Mouse (Mus musculus): ENCODE data around the gene Marveld3. TPM values are rescaled to one million over a fixed set of nuclear protein-coding genes. Genes with fewer than 3 reads are reported as not detected.

Gene Marveld3
- polyA plus RNA-seq, 1 experiment from 2014 or later: 1.3 TPM

DNA sequence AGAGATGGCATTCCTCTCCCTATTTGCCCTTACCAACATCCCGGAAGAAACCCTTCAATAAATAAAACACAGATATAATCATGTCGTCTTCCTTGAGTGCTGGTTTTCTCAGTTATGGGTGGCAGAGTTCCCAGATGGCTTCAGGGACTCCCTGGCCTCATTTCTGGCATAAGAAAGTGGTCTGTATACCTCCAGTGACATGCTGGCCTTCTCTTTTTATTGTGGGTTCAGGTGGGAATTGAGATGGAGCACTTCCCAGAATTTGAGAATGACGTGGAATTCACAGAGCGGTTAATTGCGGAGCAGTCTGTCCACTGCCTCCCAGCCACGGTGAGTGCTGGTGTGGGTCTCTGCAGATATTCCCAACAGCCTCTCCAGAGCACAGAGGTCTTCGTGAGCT is 36.1 kb upstream of the Marveld3 start:
- WGBS: 73% methylated on average over 7 of the region's 7 CpGs
- no peak for DNase-seq (ENCODE audit: low spot score)
- H3K9me3 ChIP-seq (replicated peaks; ENCODE audit: control insufficient read depth, low read length): no peaks in the 10 kb centered on the region

DNA sequence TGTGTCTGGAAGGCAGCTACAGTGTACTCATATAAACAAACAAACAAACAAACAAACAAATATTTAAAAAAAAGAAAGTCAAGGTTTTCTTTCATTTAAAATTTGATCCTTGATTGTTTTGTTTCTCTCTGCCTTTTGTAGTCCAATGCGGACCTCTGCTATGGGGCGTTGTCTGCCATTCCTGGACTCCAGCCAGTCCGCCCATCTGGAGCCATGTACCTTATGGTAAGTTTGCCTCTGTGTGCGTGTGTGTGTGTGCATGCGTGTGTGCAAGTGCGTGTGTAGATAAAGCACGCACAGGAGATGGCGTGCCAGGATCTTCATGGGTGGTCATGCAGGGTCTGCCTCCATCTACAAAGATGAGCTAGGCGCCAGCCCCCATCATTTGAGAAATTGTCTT is 35.4 kb upstream of the Marveld3 start:
- no peak overlapping the region for H3K27ac ChIP-seq (ENCODE audit: low read depth, low read length)
- H3K9me3 ChIP-seq (replicated peaks; ENCODE audit: control insufficient read depth, low read length): no peaks in the 10 kb centered on the region
- no peaks in the 10 kb centered on the region for H3K4me1 ChIP-seq (ENCODE audit: control insufficient read depth, insufficient read depth, low read length)
- H3K36me3 ChIP-seq (ENCODE audit: control insufficient read depth, insufficient read depth, low read length): no peaks in the 10 kb centered on the region
- DNase-seq (ENCODE audit: low spot score) (peak; percentile 20), ATAC-seq (no peak)
- no peak overlapping the region for H3K4me3 ChIP-seq (ENCODE audit: low read depth, low read length)
- WGBS: 74% methylated on average over 9 of the region's 9 CpGs
- no peaks in the 10 kb centered on the region for H3K27me3 ChIP-seq (replicated peaks; ENCODE audit: control insufficient read depth, insufficient read depth, low read length)
- H3K4me2 ChIP-seq (ENCODE audit: low read length): no peak overlapping the region
- H3K9ac ChIP-seq (ENCODE audit: low read length): no peak overlapping the region

More for the DNA sequence above, 36.1 kb upstream of the Marveld3 start:
- Histone ChIP-seq H3K9ac (ENCODE audit: low read length) (no peak overlapping the region), H3K27ac (ENCODE audit: low read depth, low read length) (no peak overlapping the region), H3K4me3 (ENCODE audit: low read depth, low read length) (no peak overlapping the region), H3K4me2 (ENCODE audit: low read length) (no peak overlapping the region), H3K27me3 (replicated peaks; ENCODE audit: control insufficient read depth, insufficient read depth, low read length) (no peaks in the 10 kb centered on the region), H3K36me3 (ENCODE audit: control insufficient read depth, insufficient read depth, low read length) (no peaks in the 10 kb centered on the region), H3K4me1 (ENCODE audit: control insufficient read depth, insufficient read depth, low read length) (no peaks in the 10 kb centered on the region)
- ATAC-seq: no peak

DNA sequence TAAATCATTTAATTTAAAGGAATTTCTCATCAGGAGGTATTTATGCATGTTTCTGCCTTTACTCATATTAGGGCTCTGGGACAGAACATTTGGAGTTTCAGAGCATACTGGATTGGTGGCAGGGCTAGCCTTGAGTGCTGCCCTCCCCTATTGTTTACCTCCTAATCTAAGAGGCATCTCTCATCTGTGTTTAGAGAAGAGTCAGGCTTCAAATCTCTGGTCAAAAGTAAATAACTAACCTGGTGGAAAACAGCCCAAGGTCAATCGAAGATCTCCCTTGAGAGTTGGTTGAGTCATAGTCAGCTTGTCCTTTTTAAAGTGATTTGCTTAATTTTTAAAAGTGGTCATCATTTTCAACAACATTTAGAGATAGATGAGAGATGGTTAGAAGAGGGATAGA is 30.9 kb upstream of the Marveld3 start:
- Histone ChIP-seq H3K4me1 (ENCODE audit: control insufficient read depth, insufficient read depth, low read length) (no peaks in the 10 kb centered on the region), H3K4me2 (ENCODE audit: low read length) (no peak overlapping the region), H3K27ac (ENCODE audit: low read depth, low read length) (no peak overlapping the region), H3K9ac (ENCODE audit: low read length) (no peak overlapping the region), H3K4me3 (ENCODE audit: low read depth, low read length) (no peak overlapping the region), H3K27me3 (replicated peaks; ENCODE audit: control insufficient read depth, insufficient read depth, low read length) (no peaks in the 10 kb centered on the region), H3K36me3 (ENCODE audit: control insufficient read depth, insufficient read depth, low read length) (no peaks in the 10 kb centered on the region), H3K9me3 (replicated peaks; ENCODE audit: control insufficient read depth, low read length) (no peaks in the 10 kb centered on the region)
- 84% methylated on average over 1 of the region's 1 CpGs for WGBS
- DNase-seq (ENCODE audit: low spot score) (no peak), ATAC-seq (no peak)

DNA sequence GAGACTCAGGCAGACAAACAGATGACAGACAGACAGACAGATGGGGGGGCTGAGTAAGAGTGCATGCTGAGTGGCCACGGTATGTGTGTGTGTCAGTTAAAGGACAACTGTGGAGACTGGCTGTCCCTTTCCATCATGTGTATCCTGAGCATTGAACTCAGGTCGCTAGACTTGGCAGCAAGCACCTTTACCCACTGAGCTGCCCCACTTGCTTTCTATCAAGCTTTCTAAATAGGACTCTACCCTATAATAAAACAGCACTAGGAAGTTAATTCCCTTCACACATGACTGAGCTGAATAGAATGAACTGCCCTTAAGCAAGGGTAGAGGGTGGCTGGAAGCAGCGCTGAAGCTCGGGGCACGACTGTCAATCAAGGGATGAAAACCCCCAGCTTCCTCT is 30.2 kb upstream of the Marveld3 start:
- no peak overlapping the region for H3K4me2 ChIP-seq (ENCODE audit: low read length)
- H3K9me3 ChIP-seq (replicated peaks; ENCODE audit: control insufficient read depth, low read length): no peaks in the 10 kb centered on the region
- ATAC-seq (no peak), DNase-seq (ENCODE audit: low spot score) (no peak)
- H3K27ac ChIP-seq (ENCODE audit: low read depth, low read length): no peak overlapping the region
- no peaks in the 10 kb centered on the region for H3K36me3 ChIP-seq (ENCODE audit: control insufficient read depth, insufficient read depth, low read length)
- no peaks in the 10 kb centered on the region for H3K4me1 ChIP-seq (ENCODE audit: control insufficient read depth, insufficient read depth, low read length)
- H3K9ac ChIP-seq (ENCODE audit: low read length): no peak overlapping the region
- H3K4me3 ChIP-seq (ENCODE audit: low read depth, low read length): no peak overlapping the region
- H3K27me3 ChIP-seq (replicated peaks; ENCODE audit: control insufficient read depth, insufficient read depth, low read length): no peaks in the 10 kb centered on the region
- 64% methylated on average over 5 of the region's 5 CpGs for WGBS

DNA sequence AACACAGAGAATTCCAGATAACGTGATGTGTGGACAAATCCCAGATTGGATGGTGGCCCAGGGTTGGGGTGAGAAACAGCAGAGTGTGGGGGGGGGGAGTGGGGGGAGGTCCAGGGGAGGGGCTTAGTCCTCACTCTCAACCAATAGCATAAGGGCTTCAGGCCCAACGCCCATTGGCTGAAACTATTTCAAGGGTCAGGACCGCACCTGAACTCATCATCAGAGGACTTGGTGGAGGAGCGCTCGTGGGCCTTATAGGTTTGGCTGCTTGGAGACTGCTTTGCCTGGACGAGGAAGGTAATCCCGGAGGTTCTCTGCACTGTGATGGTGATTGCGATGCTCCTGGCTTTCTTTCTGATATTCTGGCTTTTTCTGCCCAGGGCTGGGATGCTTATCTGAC is 28.2 kb upstream of the Marveld3 start, which contains the start of gene Tat:
Gene Tat (plus strand): TSS at position 214 of the 400 bp plus-strand sequence.
- DNase-seq (ENCODE audit: low spot score) (no peak), ATAC-seq (no peak)
- H3K4me3 ChIP-seq (ENCODE audit: low read depth, low read length): no peak within 1 kb of the TSS
- no peaks in the 10 kb centered on the region for H3K4me1 ChIP-seq (ENCODE audit: control insufficient read depth, insufficient read depth, low read length)
- H3K36me3 ChIP-seq (ENCODE audit: control insufficient read depth, insufficient read depth, low read length): no peaks in the 10 kb centered on the region
- H3K27me3 ChIP-seq (replicated peaks; ENCODE audit: control insufficient read depth, insufficient read depth, low read length): no peaks in the 10 kb centered on the region
- no peaks in the 10 kb centered on the region for H3K9me3 ChIP-seq (replicated peaks; ENCODE audit: control insufficient read depth, low read length)
- no peak within 1 kb of the TSS for H3K9ac ChIP-seq (ENCODE audit: low read length)
- no peak within 1 kb of the TSS for H3K27ac ChIP-seq (ENCODE audit: low read depth, low read length)
- H3K4me2 ChIP-seq (ENCODE audit: low read length): no peak within 1 kb of the TSS
- WGBS: 80% methylated on average over 8 of the region's 8 CpGs

DNA sequence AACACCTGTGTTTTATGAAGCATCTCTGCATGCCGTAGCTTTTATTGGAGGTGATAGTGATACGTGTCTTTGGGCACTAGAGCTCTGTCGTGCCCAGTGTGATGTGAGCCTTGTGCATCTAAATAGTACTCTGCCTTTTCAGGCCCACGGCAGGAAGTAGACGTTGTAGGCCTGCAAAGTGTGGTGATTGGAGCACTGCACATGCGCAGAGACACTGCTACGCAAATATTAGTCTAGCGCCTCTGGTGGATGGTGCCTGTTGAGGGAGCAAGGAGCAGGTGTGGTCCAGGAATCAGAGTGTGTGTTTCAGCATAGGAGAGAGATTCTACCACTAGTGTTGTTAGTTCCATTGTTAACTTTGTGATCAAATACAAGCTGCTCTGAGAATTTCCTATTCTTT is 27.1 kb upstream of the Marveld3 start:
- no peak for DNase-seq (ENCODE audit: low spot score)
- H3K9ac ChIP-seq (ENCODE audit: low read length): no peak overlapping the region
- H3K4me2 ChIP-seq (ENCODE audit: low read length): no peak overlapping the region
- H3K36me3 ChIP-seq (ENCODE audit: control insufficient read depth, insufficient read depth, low read length): no peaks in the 10 kb centered on the region
- no peaks in the 10 kb centered on the region for H3K9me3 ChIP-seq (replicated peaks; ENCODE audit: control insufficient read depth, low read length)
- no peak overlapping the region for H3K27ac ChIP-seq (ENCODE audit: low read depth, low read length)
- H3K4me3 ChIP-seq (ENCODE audit: low read depth, low read length): no peak overlapping the region
- no peaks in the 10 kb centered on the region for H3K27me3 ChIP-seq (replicated peaks; ENCODE audit: control insufficient read depth, insufficient read depth, low read length)
- no peak for ATAC-seq
- H3K4me1 ChIP-seq (ENCODE audit: control insufficient read depth, insufficient read depth, low read length): 0 out of 2 replicates have a peak, but pooled peaks cover 3% of the 10 kb centered on the region
- WGBS: 91% methylated on average over 8 of the region's 8 CpGs

DNA sequence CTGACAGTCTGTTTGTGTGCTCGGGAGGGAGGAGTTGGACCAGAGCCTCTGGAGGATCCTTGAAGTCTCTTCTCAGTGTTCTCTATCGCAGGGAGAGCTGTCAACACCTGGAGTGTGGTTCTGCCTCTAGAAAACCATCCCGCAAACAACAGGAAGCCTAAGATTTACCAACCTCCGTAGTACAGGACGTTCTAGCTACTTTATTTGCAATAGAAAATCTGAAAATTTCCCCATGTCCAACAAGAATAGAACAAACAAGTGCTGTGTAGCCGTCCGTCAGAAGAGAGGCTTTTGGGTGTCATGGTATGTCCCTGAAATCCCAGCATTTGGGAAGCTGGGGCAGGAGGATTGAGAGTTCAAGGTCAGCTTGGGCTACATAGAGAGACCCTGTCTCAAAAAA is 25.8 kb upstream of the Marveld3 start:
- WGBS: 83% methylated on average over 7 of the region's 7 CpGs
- Histone ChIP-seq H3K4me3 (ENCODE audit: low read depth, low read length) (no peak overlapping the region), H3K27me3 (replicated peaks; ENCODE audit: control insufficient read depth, insufficient read depth, low read length) (no peaks in the 10 kb centered on the region), H3K4me1 (ENCODE audit: control insufficient read depth, insufficient read depth, low read length) (peaks cover 10% of the 10 kb centered on the region; the same call in 1 of the 2 replicates), H3K27ac (ENCODE audit: low read depth, low read length) (no peak overlapping the region), H3K4me2 (ENCODE audit: low read length) (no peak overlapping the region), H3K36me3 (ENCODE audit: control insufficient read depth, insufficient read depth, low read length) (no peaks in the 10 kb centered on the region), H3K9me3 (replicated peaks; ENCODE audit: control insufficient read depth, low read length) (no peaks in the 10 kb centered on the region), H3K9ac (ENCODE audit: low read length) (no peak overlapping the region)
- ATAC-seq: no peak
- no peak for DNase-seq (ENCODE audit: low spot score)

DNA sequence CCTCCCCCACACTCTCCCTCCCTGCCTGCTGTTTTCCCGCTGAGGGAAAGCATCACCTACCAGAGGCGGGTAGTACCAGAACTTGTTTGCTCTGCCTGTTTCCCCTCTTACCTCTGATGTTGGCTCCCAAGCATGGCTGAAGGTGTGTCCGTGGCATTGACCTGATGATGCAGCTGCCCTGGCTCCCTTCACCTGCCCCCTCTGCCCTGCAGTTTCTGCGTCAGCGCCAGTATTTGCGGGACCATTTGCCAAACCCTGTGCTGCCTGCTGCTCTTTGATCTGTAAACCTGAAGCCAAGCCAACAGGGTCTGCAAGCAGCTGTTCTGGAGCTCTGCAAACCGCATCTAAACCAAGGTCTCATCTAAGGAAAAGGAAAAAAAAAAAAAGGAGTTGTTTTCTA is 24.4 kb upstream of the Marveld3 start:
- no peak for DNase-seq (ENCODE audit: low spot score)
- ATAC-seq: no peak

DNA sequence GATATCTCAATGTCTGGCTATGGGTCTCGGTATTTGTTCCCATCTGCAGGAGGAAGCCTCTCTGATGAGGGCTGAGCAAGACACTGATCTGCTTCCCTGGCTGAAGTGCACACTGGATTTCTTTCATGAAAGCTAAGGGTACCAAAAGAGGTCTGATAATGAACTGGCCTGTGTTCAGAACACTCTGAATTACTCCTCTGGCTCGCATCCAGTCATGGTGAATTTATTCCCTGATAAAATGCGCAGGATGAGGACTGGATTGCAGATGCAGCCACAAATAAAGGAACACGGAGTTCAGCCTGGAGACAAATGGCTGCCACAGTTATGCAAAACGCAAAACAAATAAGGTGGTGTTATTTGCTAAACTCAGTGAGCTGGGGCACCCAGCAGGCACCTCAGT is 21.9 kb upstream of the Marveld3 start:
- no peak overlapping the region for H3K9ac ChIP-seq (ENCODE audit: low read length)
- peaks cover 10% of the 10 kb centered on the region; the same call in 1 of the 2 replicates for H3K4me1 ChIP-seq (ENCODE audit: control insufficient read depth, insufficient read depth, low read length)
- H3K36me3 ChIP-seq (ENCODE audit: control insufficient read depth, insufficient read depth, low read length): no peaks in the 10 kb centered on the region
- H3K27me3 ChIP-seq (replicated peaks; ENCODE audit: control insufficient read depth, insufficient read depth, low read length): no peaks in the 10 kb centered on the region
- H3K27ac ChIP-seq (ENCODE audit: low read depth, low read length): peak overlapping the region; percentile 46; the same call in 1 of the 2 replicates
- DNase-seq (ENCODE audit: low spot score) (peak; percentile 66), ATAC-seq (no peak)
- 23% methylated on average over 5 of the region's 5 CpGs for WGBS
- H3K4me3 ChIP-seq (ENCODE audit: low read depth, low read length): no peak overlapping the region
- no peak overlapping the region for H3K4me2 ChIP-seq (ENCODE audit: low read length)
- no peaks in the 10 kb centered on the region for H3K9me3 ChIP-seq (replicated peaks; ENCODE audit: control insufficient read depth, low read length)

More for the DNA sequence above, 24.4 kb upstream of the Marveld3 start:
- H3K4me1 ChIP-seq (ENCODE audit: control insufficient read depth, insufficient read depth, low read length): peaks cover 10% of the 10 kb centered on the region; the same call in 1 of the 2 replicates
- H3K27me3 ChIP-seq (replicated peaks; ENCODE audit: control insufficient read depth, insufficient read depth, low read length): no peaks in the 10 kb centered on the region
- no peak overlapping the region for H3K9ac ChIP-seq (ENCODE audit: low read length)
- 61% methylated on average over 7 of the region's 7 CpGs for WGBS
- H3K4me3 ChIP-seq (ENCODE audit: low read depth, low read length): no peak overlapping the region
- no peak overlapping the region for H3K4me2 ChIP-seq (ENCODE audit: low read length)
- H3K27ac ChIP-seq (ENCODE audit: low read depth, low read length): no peak overlapping the region
- no peaks in the 10 kb centered on the region for H3K36me3 ChIP-seq (ENCODE audit: control insufficient read depth, insufficient read depth, low read length)
- H3K9me3 ChIP-seq (replicated peaks; ENCODE audit: control insufficient read depth, low read length): no peaks in the 10 kb centered on the region
